ENCODE assay signal across 9 mouse cellular contexts in the genomic region with DNA sequence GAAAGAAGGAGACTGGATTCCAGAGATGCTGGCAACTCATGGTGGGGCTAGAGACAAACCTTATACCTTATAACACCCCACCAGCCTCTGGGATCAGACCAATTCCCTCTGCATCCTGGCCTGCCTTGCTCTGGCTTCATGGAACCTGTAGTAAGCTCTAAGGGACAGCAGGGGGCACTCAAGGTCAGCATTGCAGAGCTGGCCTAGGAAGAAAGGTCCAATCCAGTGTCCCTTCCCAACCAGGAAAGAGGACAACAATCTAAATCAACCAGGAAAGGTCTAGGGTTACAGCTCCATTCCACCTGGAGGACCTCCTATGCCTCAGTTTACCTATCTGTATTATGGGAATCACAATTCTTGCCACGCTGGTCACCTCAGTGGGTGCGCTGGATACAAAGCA. TPM values are rescaled to one million over a fixed set of nuclear protein-coding genes. Genes with fewer than 3 reads are reported as not detected.
DNase-seq lines count a peak whose midpoint lies in the region; ATAC-seq and TF ChIP-seq lines count a peak whose summit lies in the region.
"Had no signal": no experiment of that assay in that cellular context is flagged by ENCODE, and none has a peak within 500 bp of the region (broad histone marks: within the 10 kb centered on the region; RNA-seq: fewer than 3 reads in every experiment).

No protein-coding gene starts in this region.

- TF ChIP-seq EP300 in heart, postnatal 0 days (IDR thresholded peaks at IDR 0.05; ENCODE audit: low read depth) = no peak

- no peak overlapping the region for H3K9ac ChIP-seq in hindbrain, embryonic 16.5 days (ENCODE audit: low read depth, low read length)
- no peak overlapping the region for H3K9ac ChIP-seq in heart, postnatal 0 days (replicated peaks; ENCODE audit: low read depth, low read length)
- H3K9ac ChIP-seq: limb, embryonic 13.5 days had no signal

- in situ Hi-C loops in Patski (cut with MboI; ENCODE audit: low pct_unique_long_range_greater_than_20kb) = no loop called here

- 84% methylated on average over 2 of the region's 2 CpGs for WGBS in hindbrain, embryonic 10.5 days
- WGBS in hindbrain, embryonic 16.5 days = 97% methylated on average over 2 of the region's 2 CpGs
- 97% methylated on average over 2 of the region's 2 CpGs for WGBS in heart, postnatal 0 days

- no peak overlapping the region for H3K27ac ChIP-seq in hindbrain, embryonic 10.5 days
- no peak overlapping the region for H3K27ac ChIP-seq in hindbrain, embryonic 16.5 days (ENCODE audit: low read depth, low read length)
- H3K27ac ChIP-seq in heart, postnatal 0 days (ENCODE audit: low read depth) = no peak overlapping the region

- DNase-seq in hindbrain, embryonic 10.5 days (ENCODE audit: low spot score) = peak; percentile 54
- DNase-seq in Patski (ENCODE audit: low read depth, low spot score) = no peak
- DNase-seq in cerebellum, postnatal 36 days = peak; percentile 65 to 72
- DNase-seq in heart, postnatal 0 days (ENCODE audit: low spot score) = peak; percentile 59
- peak; percentile 22 to 65 for DNase-seq in layer of hippocampus, adult 18-20 months (ENCODE audit: low spot score in 2 of 2)
- peak; percentile 76 for DNase-seq in lung, postnatal 14 days
- peak; percentile 55 for DNase-seq in splenic B cell, adult 2 months (ENCODE audit: low read depth, low spot score)

- H3K9me3 ChIP-seq in hindbrain, embryonic 10.5 days = no peaks in the 10 kb centered on the region
- H3K9me3 ChIP-seq in hindbrain, embryonic 16.5 days (ENCODE audit: control insufficient read depth, low read length) = no peaks in the 10 kb centered on the region
- H3K9me3 ChIP-seq in heart, postnatal 0 days (replicated peaks; ENCODE audit: control insufficient read depth, low read length) = no peaks in the 10 kb centered on the region
- H3K9me3 ChIP-seq: limb, embryonic 13.5 days had no signal

- ATAC-seq in hindbrain, embryonic 16.5 days = no peak
- ATAC-seq in Patski = peak; percentile 48
- no peak for ATAC-seq in heart, postnatal 0 days (ENCODE audit: insufficient read depth, low read depth)

- POLR2A ChIA-PET in Patski (lab: Charles Lee) = interaction anchor here (0.6 to 2.2 kb wide), 3 partner anchors 24 to 29 kb away, joined by 3 to 6 read pairs (median 3); no protein-coding TSS in a partner anchor

- CTCF ChIA-PET in Patski (lab: Charles Lee) = interaction anchor here (0.8 to 4.2 kb wide), 14 partner anchors 8 to 62 kb away, joined by 3 to 41 read pairs (median 4); partner anchors contain the start of gene Micall2

- H3K27me3 ChIP-seq in hindbrain, embryonic 10.5 days (ENCODE audit: insufficient read depth, poor library complexity, severe bottlenecking) = no peaks in the 10 kb centered on the region
- no peaks in the 10 kb centered on the region for H3K27me3 ChIP-seq in hindbrain, embryonic 16.5 days (replicated peaks; ENCODE audit: control insufficient read depth, insufficient read depth, low read length)
- H3K27me3 ChIP-seq in Patski = no peaks in the 10 kb centered on the region
- no peaks in the 10 kb centered on the region for H3K27me3 ChIP-seq in heart, postnatal 0 days (ENCODE audit: control insufficient read depth, insufficient read depth, low read length)
- H3K27me3 ChIP-seq in splenic B cell, adult 2 months (ENCODE audit: control insufficient read depth, insufficient read depth, low read length, poor library complexity, severe bottlenecking) = no peaks in the 10 kb centered on the region
- H3K27me3 ChIP-seq: limb, embryonic 13.5 days had no signal

- peaks cover 20% of the 10 kb centered on the region for H3K4me1 ChIP-seq in hindbrain, embryonic 10.5 days (replicated peaks)
- peaks cover 6% of the 10 kb centered on the region; the same call in 1 of the 2 replicates for H3K4me1 ChIP-seq in hindbrain, embryonic 16.5 days (ENCODE audit: control insufficient read depth, insufficient read depth, low read depth, low read length)
- H3K4me1 ChIP-seq in heart, postnatal 0 days (ENCODE audit: control insufficient read depth, insufficient read depth) = no peaks in the 10 kb centered on the region
- H3K4me1 ChIP-seq: limb, embryonic 13.5 days had no signal

- TF ChIP-seq CTCF in Patski (IDR thresholded peaks at IDR 0.05) = no peak
- peak; percentile 93 for TF ChIP-seq CTCF in heart, postnatal 0 days (IDR thresholded peaks at IDR 0.05; ENCODE audit: low read depth)

- H3K4me2 ChIP-seq in hindbrain, embryonic 16.5 days (ENCODE audit: low read length) = no peak overlapping the region
- no peak overlapping the region for H3K4me2 ChIP-seq in heart, postnatal 0 days (ENCODE audit: low read depth, low read length)
- H3K4me2 ChIP-seq: limb, embryonic 13.5 days had no signal

- no peak overlapping the region for H3K4me3 ChIP-seq in hindbrain, embryonic 10.5 days
- no peak overlapping the region for H3K4me3 ChIP-seq in hindbrain, embryonic 16.5 days (ENCODE audit: low read length)
- no peak overlapping the region for H3K4me3 ChIP-seq in heart, postnatal 0 days (ENCODE audit: low read depth, low read length)
- H3K4me3 ChIP-seq: limb, embryonic 13.5 days had no signal

- H3K36me3 ChIP-seq in hindbrain, embryonic 10.5 days = peaks cover 11% of the 10 kb centered on the region
- H3K36me3 ChIP-seq in hindbrain, embryonic 16.5 days (ENCODE audit: control insufficient read depth, insufficient read depth, low read length) = no peaks in the 10 kb centered on the region
- no peaks in the 10 kb centered on the region for H3K36me3 ChIP-seq in heart, postnatal 0 days (replicated peaks; ENCODE audit: control insufficient read depth, insufficient read depth, low read length)
- no peaks in the 10 kb centered on the region for H3K36me3 ChIP-seq in splenic B cell, adult 2 months (ENCODE audit: control insufficient read depth, insufficient read depth, low read length, poor library complexity, severe bottlenecking)

RNA-seq across cellular contexts. Expression of gene Micall2, which starts 18.4 kb away (rescaled TPM):
- 6.9 and 10.2 TPM in 2 replicates for polyA plus RNA-seq in hindbrain, embryonic 10.5 days (2016; fragmentation: Nextera tagmentation; extraction: Ambion mirVana)
- polyA plus RNA-seq in hindbrain, embryonic 16.5 days (2015; fragmentation: Nextera tagmentation; extraction: Ambion mirVana) = 12.3 and 12.9 TPM in 2 replicates
- polyA plus RNA-seq in Patski (2021) = 15.1 TPM
- 0.85 and 1.3 TPM in 2 replicates for total RNA-seq in heart, postnatal 0 days (2014; rRNA removed; ENCODE audit: low replicate concordance)
- polyA plus RNA-seq in heart, postnatal 0 days (2015; fragmentation: Nextera tagmentation; extraction: Ambion mirVana) = 1.1 and 1.2 TPM in 2 replicates
- 1 to 10 TPM; 1.1 to 1.5 TPM for total RNA-seq in layer of hippocampus, adult 18-20 months (2021)

RNA-seq across cellular contexts. Expression of gene Ints1, which starts 57.8 kb away (rescaled TPM):
- polyA plus RNA-seq in hindbrain, embryonic 10.5 days (2016; fragmentation: Nextera tagmentation; extraction: Ambion mirVana) = 34.8 and 39.0 TPM in 2 replicates
- polyA plus RNA-seq in hindbrain, embryonic 16.5 days (2015; fragmentation: Nextera tagmentation; extraction: Ambion mirVana) = 27.1 and 32.6 TPM in 2 replicates
- polyA plus RNA-seq in Patski (2021) = 63.5 TPM
- 61.7 and 92.0 TPM in 2 replicates for total RNA-seq in heart, postnatal 0 days (2014; rRNA removed; ENCODE audit: low replicate concordance)
- 9.8 and 10.6 TPM in 2 replicates for polyA plus RNA-seq in heart, postnatal 0 days (2015; fragmentation: Nextera tagmentation; extraction: Ambion mirVana)
- 10 to 100 TPM; 79.0 to 89.5 TPM for total RNA-seq in layer of hippocampus, adult 18-20 months (2021)
